Comparison of ENCODE assay signal across 16 mouse cellular contexts in genomic region chr7:45794971-45795370, GRCm38 (mm10). TPM values are rescaled to one million over a fixed set of nuclear protein-coding genes. Genes with fewer than 3 reads are reported as not detected.
DNase-seq lines count a peak whose midpoint lies in the region; ATAC-seq and TF ChIP-seq lines count a peak whose summit lies in the region.
"Had no signal": no experiment of that assay in that cellular context is flagged by ENCODE, and none has a peak within 500 bp of the region (broad histone marks: within the 10 kb centered on the region; RNA-seq: fewer than 3 reads in every experiment).

No protein-coding gene starts in this region.

- H3K9me3 ChIP-seq in hindbrain, embryonic 13.5 days = no peaks in the 10 kb centered on the region
- H3K9me3 ChIP-seq in hindbrain, embryonic 10.5 days = no peaks in the 10 kb centered on the region
- H3K9me3 ChIP-seq in E14TG2a.4 (ENCODE audit: low read length) = peaks cover 3% of the 10 kb centered on the region; the same call in 1 of the 2 replicates
- no peaks in the 10 kb centered on the region for H3K9me3 ChIP-seq in limb, embryonic 11.5 days (ENCODE audit: control insufficient read depth, low read length)
- H3K9me3 ChIP-seq: embryonic facial prominence, embryonic 13.5 days; forebrain, embryonic 13.5 days; heart, embryonic 10.5 days; hindbrain, embryonic 15.5 days had no signal

- no peak for ATAC-seq in hindbrain, embryonic 13.5 days (ENCODE audit: low FRiP score)
- no peak for ATAC-seq in limb, embryonic 11.5 days (ENCODE audit: insufficient number of reproducible peaks, low FRiP score, low TSS enrichment, low read depth)
- ATAC-seq: forebrain, embryonic 13.5 days; intestine, embryonic 16.5 days had no signal

- DNase-seq in cerebellum, adult 9-11 months = peak; percentile 47
- no peak for DNase-seq in cerebellum, postnatal 36 days
- DNase-seq in hindbrain, embryonic 10.5 days (ENCODE audit: low spot score) = no peak
- DNase-seq in limb, embryonic 11.5 days (ENCODE audit: low spot score) = peak; percentile 20
- DNase-seq: adrenal gland, adult 2 months; adrenal gland, postnatal 25 days; gastrocnemius, postnatal 36 days; heart, adult 18-20 months; heart, postnatal 10 days had no signal

- WGBS in hindbrain, embryonic 13.5 days = 95% methylated on average over 29 of the region's 29 CpGs
- 95% methylated on average over 29 of the region's 29 CpGs for WGBS in hindbrain, embryonic 10.5 days
- WGBS in limb, embryonic 11.5 days = 92% methylated on average over 29 of the region's 29 CpGs

- no peak overlapping the region for H3K4me3 ChIP-seq in hindbrain, embryonic 13.5 days
- H3K4me3 ChIP-seq in hindbrain, embryonic 10.5 days = no peak overlapping the region
- H3K4me3 ChIP-seq in E14TG2a.4 (replicated peaks; ENCODE audit: low read length) = peak overlapping the region; percentile 71
- H3K4me3 ChIP-seq in limb, embryonic 11.5 days (ENCODE audit: low read depth, low read length) = no peak overlapping the region
- H3K4me3 ChIP-seq: embryonic facial prominence, embryonic 13.5 days; forebrain, embryonic 13.5 days; heart, embryonic 10.5 days; hindbrain, embryonic 15.5 days had no signal

- no peak for TF ChIP-seq CTCF in E14TG2a.4 (conservative IDR thresholded peaks at IDR 0.05; ENCODE audit: low read length)

- H3K36me3 ChIP-seq in hindbrain, embryonic 13.5 days = peaks cover 90% of the 10 kb centered on the region
- peaks cover 84% of the 10 kb centered on the region for H3K36me3 ChIP-seq in hindbrain, embryonic 10.5 days
- peaks cover 12% of the 10 kb centered on the region for H3K36me3 ChIP-seq in E14TG2a.4 (ENCODE audit: insufficient read depth, low read length)
- peaks cover 5% of the 10 kb centered on the region for H3K36me3 ChIP-seq in limb, embryonic 11.5 days (ENCODE audit: control insufficient read depth, insufficient read depth, low read length)

- no peak overlapping the region for H3K4me2 ChIP-seq in hindbrain, embryonic 13.5 days
- H3K4me2 ChIP-seq in limb, embryonic 11.5 days (ENCODE audit: low read depth, severe bottlenecking) = no peak overlapping the region
- H3K4me2 ChIP-seq: embryonic facial prominence, embryonic 13.5 days; forebrain, embryonic 13.5 days; hindbrain, embryonic 15.5 days had no signal

- H3K27me3 ChIP-seq in hindbrain, embryonic 13.5 days = peaks cover 64% of the 10 kb centered on the region
- H3K27me3 ChIP-seq in hindbrain, embryonic 10.5 days (ENCODE audit: insufficient read depth, poor library complexity, severe bottlenecking) = peaks cover 72% of the 10 kb centered on the region
- H3K27me3 ChIP-seq in E14TG2a.4 (ENCODE audit: insufficient read depth, low read length) = peaks cover 34% of the 10 kb centered on the region
- H3K27me3 ChIP-seq in limb, embryonic 11.5 days (ENCODE audit: control insufficient read depth, insufficient read depth, low read length) = peaks cover 10% of the 10 kb centered on the region
- H3K27me3 ChIP-seq: hindbrain, embryonic 15.5 days had no signal

- H3K4me1 ChIP-seq in hindbrain, embryonic 13.5 days (replicated peaks) = peaks cover 23% of the 10 kb centered on the region
- peaks cover 27% of the 10 kb centered on the region for H3K4me1 ChIP-seq in hindbrain, embryonic 10.5 days (replicated peaks)
- peaks cover 69% of the 10 kb centered on the region for H3K4me1 ChIP-seq in E14TG2a.4 (replicated peaks; ENCODE audit: low read depth, low read length)
- H3K4me1 ChIP-seq in limb, embryonic 11.5 days (ENCODE audit: control insufficient read depth, insufficient read depth, low read length) = peaks cover 10% of the 10 kb centered on the region; the same call in 1 of the 2 replicates

- no peak overlapping the region for H3K27ac ChIP-seq in hindbrain, embryonic 13.5 days
- no peak overlapping the region; the same call in 1 of the 2 replicates for H3K27ac ChIP-seq in hindbrain, embryonic 10.5 days
- H3K27ac ChIP-seq in limb, embryonic 11.5 days (replicated peaks; ENCODE audit: low read depth, low read length) = no peak overlapping the region
- H3K27ac ChIP-seq: embryonic facial prominence, embryonic 13.5 days; forebrain, embryonic 13.5 days; heart, embryonic 10.5 days; hindbrain, embryonic 15.5 days had no signal

- peak overlapping the region; percentile 24; the same call in 1 of the 2 replicates for H3K9ac ChIP-seq in hindbrain, embryonic 13.5 days
- H3K9ac ChIP-seq in limb, embryonic 11.5 days (ENCODE audit: low read length) = no peak overlapping the region
- H3K9ac ChIP-seq: embryonic facial prominence, embryonic 13.5 days; forebrain, embryonic 13.5 days; hindbrain, embryonic 15.5 days had no signal

RNA-seq across cellular contexts. Expression of gene Sult2b1, which starts 10.5 kb away (rescaled TPM):
- 5.2 and 5.3 TPM in 2 replicates for polyA plus RNA-seq in hindbrain, embryonic 13.5 days (2015; fragmentation: Nextera tagmentation; extraction: Ambion mirVana)
- 1.7 and 2.2 TPM in 2 replicates for polyA plus RNA-seq in hindbrain, embryonic 10.5 days (2016; fragmentation: Nextera tagmentation; extraction: Ambion mirVana)
- polyA plus RNA-seq in limb, embryonic 11.5 days (2014; fragmentation: Nextera tagmentation; extraction: Ambion mirVana) = 0.77 and 3.2 TPM in 2 replicates

RNA-seq across cellular contexts. Expression of gene Lmtk3, which starts 11.4 kb away (rescaled TPM):
- polyA plus RNA-seq in hindbrain, embryonic 13.5 days (2015; fragmentation: Nextera tagmentation; extraction: Ambion mirVana) = 21.1 and 22.8 TPM in 2 replicates
- polyA plus RNA-seq in hindbrain, embryonic 10.5 days (2016; fragmentation: Nextera tagmentation; extraction: Ambion mirVana) = 2.3 and 5.4 TPM in 2 replicates
- polyA plus RNA-seq in limb, embryonic 11.5 days (2014; fragmentation: Nextera tagmentation; extraction: Ambion mirVana) = 3.6 and 4.6 TPM in 2 replicates

RNA-seq across cellular contexts. Expression of gene Cyth2, which starts 19.4 kb away (rescaled TPM):
- polyA plus RNA-seq in hindbrain, embryonic 13.5 days (2015; fragmentation: Nextera tagmentation; extraction: Ambion mirVana) = 327 and 333 TPM in 2 replicates
- polyA plus RNA-seq in hindbrain, embryonic 10.5 days (2016; fragmentation: Nextera tagmentation; extraction: Ambion mirVana) = 164 and 231 TPM in 2 replicates
- polyA plus RNA-seq in limb, embryonic 11.5 days (2014; fragmentation: Nextera tagmentation; extraction: Ambion mirVana) = 176 TPM in 2 replicates

RNA-seq across cellular contexts. Expression of gene Kcnj14, which starts 29.6 kb away (rescaled TPM):
- polyA plus RNA-seq in hindbrain, embryonic 13.5 days (2015; fragmentation: Nextera tagmentation; extraction: Ambion mirVana) = 0.50 and 0.81 TPM in 2 replicates
- polyA plus RNA-seq in hindbrain, embryonic 10.5 days (2016; fragmentation: Nextera tagmentation; extraction: Ambion mirVana) = 0.91 and 1.0 TPM in 2 replicates
- polyA plus RNA-seq in limb, embryonic 11.5 days (2014; fragmentation: Nextera tagmentation; extraction: Ambion mirVana) = 1.4 and 1.5 TPM in 2 replicates

RNA-seq across cellular contexts. Expression of gene Grwd1, which starts 35.8 kb away (rescaled TPM):
- polyA plus RNA-seq in hindbrain, embryonic 13.5 days (2015; fragmentation: Nextera tagmentation; extraction: Ambion mirVana) = 37.5 and 40.3 TPM in 2 replicates
- 85.2 and 110 TPM in 2 replicates for polyA plus RNA-seq in hindbrain, embryonic 10.5 days (2016; fragmentation: Nextera tagmentation; extraction: Ambion mirVana)
- 90.6 and 94.3 TPM in 2 replicates for polyA plus RNA-seq in limb, embryonic 11.5 days (2014; fragmentation: Nextera tagmentation; extraction: Ambion mirVana)

Comparison
In these comparisons a context has a peak if more than half of its experiments do, and no peak if none do; other contexts are left out.
1. DNase-seq: peak in cerebellum, adult 9-11 months (single experiment) and limb, embryonic 11.5 days (single experiment); none in cerebellum, postnatal 36 days (0 of 2) and hindbrain, embryonic 10.5 days (single experiment).